Mouse (Mus musculus) MEL (cell line): ENCODE measurements at regions not wholly inside any gene's neighbourhood (a gene's known extent, or its start where the extent isn't known, plus 50 kb on each side); places are given as distances from the start of the nearest gene placed in this dataset.

Experiments used
- DNase-seq: peaks from one replicate; pipeline ENCODE4 v3.0.0; 2011; ENCODE audit warnings: low read depth, low spot score
- H3K27ac ChIP-seq: 2 replicates; pipeline ENCODE4 v1.5.1; 2012; ENCODE audit warnings: low read depth, mild to moderate bottlenecking, control low read depth, low read length, moderate library complexity; ENCODE audit not compliant: control insufficient read depth
- H3K27me3 ChIP-seq, 2 experiments: fragments of 150-350 bp in 1 of 2; sonication (generic) in 1 of 2; 2 replicates each; pipeline ENCODE4 v1.6.1; 2012; ENCODE audit warnings: low read length in 2 of 2, mild to moderate bottlenecking in 2 of 2, improper control_type of control experiment in 1 of 2, moderate library complexity in 1 of 2; ENCODE audit not compliant: insufficient read depth in 2 of 2, control insufficient read depth in 1 of 2
- H3K36me3 ChIP-seq, 2 experiments: 2 replicates each; pipeline ENCODE4 v1.6.1; 2012 to 2014; ENCODE audit warnings: low read length in 2 of 2, improper control_type of control experiment in 1 of 2, inconsistent platforms in 1 of 2, mild to moderate bottlenecking in 1 of 2; ENCODE audit not compliant: insufficient read depth in 2 of 2, control insufficient read depth in 1 of 2
- H3K4me1 ChIP-seq, 2 experiments: fragments of 150-350 bp in 1 of 2; sonication (generic) in 1 of 2; 2 replicates each; pipeline ENCODE4 v1.6.1; 2012; ENCODE audit warnings: low read length in 2 of 2, improper control_type of control experiment in 1 of 2, mild to moderate bottlenecking in 1 of 2; ENCODE audit not compliant: insufficient read depth in 2 of 2, control insufficient read depth in 1 of 2
- H3K4me3 ChIP-seq, 2 experiments: fragments of 150-350 bp in 1 of 2; sonication (generic) in 1 of 2; 2 replicates each; pipeline ENCODE4 v1.5.1; 2012; ENCODE audit warnings: low read depth in 2 of 2, low read length in 2 of 2, mild to moderate bottlenecking in 2 of 2, moderate library complexity in 2 of 2, control low read depth in 1 of 2, improper control_type of control experiment in 1 of 2; ENCODE audit not compliant: control insufficient read depth in 1 of 2, insufficient read depth in 1 of 2
- H3K79me2 ChIP-seq: 2 replicates; pipeline ENCODE4 v1.6.1; 2012; ENCODE audit warnings: mild to moderate bottlenecking, low read length, moderate library complexity; ENCODE audit not compliant: control insufficient read depth, poor library complexity, insufficient read depth
- H3K9ac ChIP-seq: 2 replicates; pipeline ENCODE4 v1.6.1; 2012; ENCODE audit warnings: low read depth, mild to moderate bottlenecking, control low read depth, low read length, moderate library complexity; ENCODE audit not compliant: control insufficient read depth, poor library complexity, severe bottlenecking
- H3K9me3 ChIP-seq: fragments of 150-350 bp; sonication (generic); replicated peaks from 2 replicates; pipeline ENCODE4 v1.6.1; 2012; ENCODE audit warnings: mild to moderate bottlenecking, low read length, improper control_type of control experiment, moderate library complexity; ENCODE audit not compliant: insufficient read depth
- BHLHE40 ChIP-seq: IDR thresholded peaks from 2 replicates; pipeline ENCODE4 v1.6.1; 2012; ENCODE audit warnings: low read depth, mild to moderate bottlenecking, inconsistent platforms, low read length, improper control_type of control experiment, borderline replicate concordance
- CTCF ChIP-seq, 3 experiments: IDR thresholded peaks in 2 of 3; conservative IDR thresholded peaks in 1 of 3; 2 replicates each; pipeline ENCODE4 v1.5.1; 2011 to 2012; ENCODE audit warnings: low read length in 3 of 3, low read depth in 2 of 3, mild to moderate bottlenecking in 2 of 3, improper control_type of control experiment in 1 of 3, inconsistent platforms in 1 of 3, mixed read lengths in 1 of 3, moderate library complexity in 1 of 3; ENCODE audit not compliant: control insufficient read depth in 1 of 3, insufficient read depth in 1 of 3, poor library complexity in 1 of 3, severe bottlenecking in 1 of 3
- E2F4 ChIP-seq: IDR thresholded peaks from 2 replicates; pipeline ENCODE4 v1.6.1; 2011; ENCODE audit warnings: low read depth, low read length, improper control_type of control experiment, borderline replicate concordance
- EP300 ChIP-seq, 2 experiments: IDR thresholded peaks; 2 replicates each; pipeline ENCODE4 v1.6.1; 2011; ENCODE audit warnings: improper control_type of control experiment in 2 of 2, low read length in 2 of 2, low read depth in 1 of 2, mild to moderate bottlenecking in 1 of 2
- JUND ChIP-seq: IDR thresholded peaks from 2 replicates; pipeline ENCODE4 v1.6.1; 2011; ENCODE audit warnings: low read depth, mild to moderate bottlenecking, improper control_type of control experiment, low read length
- MAFK ChIP-seq: IDR thresholded peaks from 2 replicates; pipeline ENCODE4 v1.6.1; 2011; ENCODE audit warnings: low read depth, mild to moderate bottlenecking, low read length, improper control_type of control experiment, borderline replicate concordance
- MAX ChIP-seq: IDR thresholded peaks from 2 replicates; pipeline ENCODE4 v1.6.1; 2011; ENCODE audit warnings: low read length, improper control_type of control experiment
- MAZ ChIP-seq: IDR thresholded peaks from 2 replicates; pipeline ENCODE4 v1.6.1; 2012; ENCODE audit warnings: low read depth, mild to moderate bottlenecking, inconsistent platforms, low read length, improper control_type of control experiment
- MEF2A ChIP-seq: IDR thresholded peaks from 2 replicates; pipeline ENCODE4 v1.6.1; 2014; ENCODE audit warnings: low read depth, mild to moderate bottlenecking, inconsistent platforms, low read length, improper control_type of control experiment; ENCODE audit not compliant: poor library complexity, insufficient replicate concordance, severe bottlenecking; ENCODE audit errors: extremely low read depth
- NELFE ChIP-seq: IDR thresholded peaks from 2 replicates; pipeline ENCODE4 v1.6.1; 2011; ENCODE audit warnings: low read depth, low read length, improper control_type of control experiment
- POLR2A ChIP-seq, 2 experiments: IDR thresholded peaks; 2 replicates each; pipeline ENCODE4 v1.6.1; 2011 to 2012; ENCODE audit warnings: low read length in 2 of 2, mild to moderate bottlenecking in 2 of 2, control low read depth in 1 of 2, improper control_type of control experiment in 1 of 2, low read depth in 1 of 2, moderate library complexity in 1 of 2; ENCODE audit not compliant: control insufficient read depth in 1 of 2, insufficient read depth in 1 of 2, poor library complexity in 1 of 2
- POLR2AphosphoS5 ChIP-seq: IDR thresholded peaks from 2 replicates; pipeline ENCODE4 v1.6.1; 2012; ENCODE audit warnings: low read depth, borderline replicate concordance, mild to moderate bottlenecking, inconsistent platforms, low read length, moderate library complexity, mixed read lengths
- SMC3 ChIP-seq: IDR thresholded peaks from 2 replicates; pipeline ENCODE4 v1.6.1; 2011; ENCODE audit warnings: low read depth, low read length, improper control_type of control experiment
- TBP ChIP-seq: IDR thresholded peaks from 2 replicates; pipeline ENCODE4 v1.8.0; 2011; ENCODE audit warnings: low read depth, low read length, improper control_type of control experiment
- USF2 ChIP-seq, 2 experiments: IDR thresholded peaks; 2 replicates each; pipeline ENCODE4 v1.6.1; 2011 to 2012; ENCODE audit warnings: improper control_type of control experiment in 2 of 2, low read length in 2 of 2, borderline replicate concordance in 1 of 2, inconsistent platforms in 1 of 2, low read depth in 1 of 2, mild to moderate bottlenecking in 1 of 2; ENCODE audit not compliant: insufficient read depth in 1 of 2
- ZKSCAN1 ChIP-seq: IDR thresholded peaks from 2 replicates; pipeline ENCODE4 v1.6.1; 2012; ENCODE audit warnings: low read depth, mild to moderate bottlenecking, inconsistent platforms, low read length, improper control_type of control experiment, moderate library complexity
- ZMIZ1 ChIP-seq: IDR thresholded peaks from 2 replicates; pipeline ENCODE4 v1.6.1; 2012; ENCODE audit warnings: low read depth, mild to moderate bottlenecking, inconsistent platforms, low read length, improper control_type of control experiment, moderate library complexity

DNA sequence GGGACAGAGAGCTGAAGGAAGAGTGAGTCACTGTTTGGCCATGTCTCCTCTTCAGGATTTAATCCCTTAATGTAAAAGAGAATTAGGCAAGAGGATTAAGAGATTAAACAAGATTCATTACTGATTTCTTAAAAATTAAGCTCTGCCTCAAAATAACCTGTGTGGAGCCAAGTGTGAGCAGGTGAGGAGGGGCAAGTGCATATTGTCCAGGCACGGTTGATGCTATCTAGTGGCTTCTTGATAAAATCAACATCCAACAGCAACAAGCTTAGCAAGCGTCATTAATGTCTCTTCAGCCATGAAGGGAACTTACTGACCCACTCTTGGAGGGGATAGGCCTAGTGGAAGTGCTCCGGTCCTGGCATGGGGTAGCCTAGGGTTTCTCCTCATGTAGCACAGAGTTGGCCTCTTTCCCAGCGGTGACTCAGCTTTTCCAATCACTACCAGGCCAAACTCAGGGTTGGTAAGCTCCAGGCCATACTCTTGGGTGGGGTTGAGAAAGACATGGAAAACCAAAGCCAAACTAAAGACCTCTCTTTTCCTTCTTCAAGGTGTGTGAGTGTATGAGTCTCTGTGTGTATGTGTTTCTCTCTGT is 55.0 kb upstream of the Ubr2 start:
- no peak overlapping the region for H3K27ac ChIP-seq
- H3K79me2 ChIP-seq: no peaks in the 10 kb centered on the region
- no peaks in the 10 kb centered on the region for H3K36me3 ChIP-seq
- no peak overlapping the region for H3K9ac ChIP-seq
- no peak overlapping the region for H3K4me3 ChIP-seq
- H3K9me3 ChIP-seq: no peaks in the 10 kb centered on the region
- peak; percentile 13 for DNase-seq
- H3K27me3 ChIP-seq: peaks cover 0 to under 1% of the 10 kb centered on the region in 2 experiments
- H3K4me1 ChIP-seq: no peaks in the 10 kb centered on the region
- TF ChIP-seq BHLHE40 (no peak), ZKSCAN1 (no peak), JUND (no peak), SMC3 (no peak)
- TF ChIP-seq, all 39 proteins: peak for 0

DNA sequence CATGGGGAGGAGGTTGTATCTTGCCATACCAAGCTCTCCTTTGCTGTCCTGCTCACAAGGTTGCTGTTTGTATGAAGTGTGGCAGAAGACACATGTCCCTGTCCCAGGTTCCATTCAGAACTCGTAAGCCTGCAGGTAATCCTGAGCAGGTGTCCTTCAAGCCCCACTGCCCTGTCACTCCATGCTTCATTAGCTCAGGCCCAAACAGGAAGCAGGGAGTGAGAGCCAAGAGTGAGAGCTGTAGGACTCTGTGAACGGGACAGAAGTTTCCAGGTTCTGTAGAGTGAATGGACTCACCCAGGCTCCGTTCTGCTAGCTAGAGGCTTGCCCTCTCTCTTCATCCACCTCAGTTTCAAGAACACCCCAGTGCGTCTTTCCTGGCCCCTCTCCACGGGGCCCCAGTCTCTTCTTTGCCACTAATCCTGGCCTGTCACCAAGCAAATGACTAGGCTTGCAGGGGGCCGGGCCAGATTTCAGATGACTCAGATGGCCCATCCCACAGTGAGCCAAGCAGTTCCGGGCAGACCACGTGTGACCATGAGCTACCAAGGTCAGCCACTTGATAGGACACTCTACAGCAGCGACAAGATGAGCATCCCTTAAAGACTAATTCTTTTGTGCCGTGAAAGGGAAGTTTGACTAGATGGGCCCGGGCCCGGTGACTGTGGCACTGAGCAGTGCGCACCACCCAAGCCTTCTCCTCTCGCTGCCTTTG is 54.4 kb upstream of the Ubr2 start:
- Histone ChIP-seq H3K4me3 (no peak overlapping the region), H3K27ac (no peak overlapping the region), H3K9ac (no peak overlapping the region), H3K4me1 (no peaks in the 10 kb centered on the region), H3K27me3 (peaks cover 0 to 3% of the 10 kb centered on the region in 2 experiments), H3K36me3 (no peaks in the 10 kb centered on the region), H3K79me2 (no peaks in the 10 kb centered on the region), H3K9me3 (no peaks in the 10 kb centered on the region)
- no peak for TF ChIP-seq EP300 (IDR thresholded peaks at IDR 0.05; ENCODE audit: low read depth in 1 of 2, low read length in 2 of 2)
- TF ChIP-seq ZMIZ1: no peak
- TF ChIP-seq POLR2A (IDR thresholded peaks at IDR 0.05; ENCODE audit: control insufficient read depth in 1 of 2, insufficient read depth in 1 of 2, low read depth in 1 of 2, low read length in 2 of 2, poor library complexity in 1 of 2): no peak
- TF ChIP-seq MAX: no peak
- TF ChIP-seq CTCF (IDR thresholded peaks at IDR 0.05 in 2 of 3, conservative IDR thresholded peaks at IDR 0.05 in 1 of 3; ENCODE audit: control insufficient read depth in 1 of 3, insufficient read depth in 1 of 3, low read depth in 2 of 3, low read length in 3 of 3, poor library complexity in 1 of 3, severe bottlenecking in 1 of 3): no peak
- TF ChIP-seq NELFE: no peak
- TF ChIP-seq E2F4: no peak
- no peak for TF ChIP-seq MEF2A
- TF ChIP-seq ZKSCAN1: no peak
- TF ChIP-seq TBP: no peak
- no peak for TF ChIP-seq MAZ
- no peak for TF ChIP-seq MAFK
- TF ChIP-seq POLR2AphosphoS5: no peak
- no peak for TF ChIP-seq USF2 (IDR thresholded peaks at IDR 0.05; ENCODE audit: borderline replicate concordance in 1 of 2, insufficient read depth in 1 of 2, low read depth in 1 of 2, low read length in 2 of 2)
- no peak for DNase-seq
